Mouse (Mus musculus): ENCODE results near the gene Snrnp25.

GRCm38 (mm10) chr11:32194086-32194485, 11.1 kb upstream of the Snrnp25 start:
- TF ChIP-seq CTCF (IDR thresholded peaks at IDR 0.05; ENCODE audit: low read depth, low read length) (no peak), POLR2A (IDR thresholded peaks at IDR 0.05; ENCODE audit: borderline replicate concordance, low read depth, low read length) (no peak)
